Mouse (Mus musculus) hindbrain, embryonic 13.5 days (tissue): ENCODE data around the gene Fam162b. TPM values are rescaled to one million over a fixed set of nuclear protein-coding genes. Genes with fewer than 3 reads are reported as not detected.
A peak's percentile ranks its signal among the peaks of the same experiment; 100 is the strongest.

Source experiments
- ATAC-seq: fragments of 200-750 bp; cut with Nextera tagmentation; 2 replicates; pipeline ENCODE4 v1.8.0; 2017; ENCODE audit warnings: moderate TSS enrichment; ENCODE audit not compliant: low FRiP score
- H3K27ac ChIP-seq: fragments of 300-500 bp; sonication (generic); 2 replicates; pipeline ENCODE4 v1.5.1; 2015; ENCODE audit warnings: inconsistent platforms, mild to moderate bottlenecking, moderate library complexity
- H3K27me3 ChIP-seq: fragments of 300-500 bp; sonication (generic); 2 replicates; pipeline ENCODE4 v1.6.1; 2015; ENCODE audit warnings: mild to moderate bottlenecking, inconsistent platforms
- H3K36me3 ChIP-seq: fragments of 300-500 bp; sonication (generic); 2 replicates; pipeline ENCODE4 v1.6.1; 2015; ENCODE audit warnings: mild to moderate bottlenecking, inconsistent platforms
- H3K4me1 ChIP-seq: fragments of 300-500 bp; sonication (generic); replicated peaks from 2 replicates; pipeline ENCODE4 v1.6.1; 2015; ENCODE audit warnings: inconsistent platforms
- H3K4me2 ChIP-seq: fragments of 300-500 bp; sonication (generic); 2 replicates; pipeline ENCODE4 v1.6.1; 2015; ENCODE audit warnings: inconsistent platforms, mild to moderate bottlenecking, moderate library complexity
- H3K4me3 ChIP-seq: fragments of 300-500 bp; sonication (generic); 2 replicates; pipeline ENCODE4 v1.5.1; 2015; ENCODE audit warnings: mild to moderate bottlenecking, inconsistent platforms
- H3K9ac ChIP-seq: fragments of 300-500 bp; sonication (generic); 2 replicates; pipeline ENCODE4 v1.6.1; 2015; ENCODE audit warnings: mild to moderate bottlenecking, inconsistent platforms
- H3K9me3 ChIP-seq: fragments of 300-500 bp; sonication (generic); 2 replicates; pipeline ENCODE4 v1.6.1; 2016; ENCODE audit warnings: inconsistent platforms
- WGBS: fragments of 180-500 bp; shearing (Covaris S2); methylation state at CpG from one replicate; pipeline ENCODE4 v1.1.7; 2015; 5-methylcytosine and 5-hydroxymethylcytosine counted together
- polyA plus RNA-seq: library from polyadenylated mRNA; unstranded; fragments of >200 nt; fragmentation: Nextera tagmentation; extraction: Ambion mirVana; gene quantifications from 2 replicates; pipeline ENCODE4 v1.2.1, GENCODE M21; 2015

Fam162b gene
- polyA plus RNA-seq, 1 experiment from 2014 or later = 2.3 TPM

- no peak overlapping the region for H3K27ac ChIP-seq
- H3K9me3 ChIP-seq = no peaks in the 10 kb centered on the region
- H3K27me3 ChIP-seq = peaks cover 8% of the 10 kb centered on the region; the same call in 1 of the 2 replicates
- H3K4me3 ChIP-seq = no peak overlapping the region
- H3K4me2 ChIP-seq = no peak overlapping the region
- no peak overlapping the region for H3K9ac ChIP-seq
- WGBS = 50% methylated on average over 10 of the region's 10 CpGs
- no peaks in the 10 kb centered on the region for H3K36me3 ChIP-seq
- H3K4me1 ChIP-seq = peaks cover 1% of the 10 kb centered on the region
- ATAC-seq = peak; percentile 54
Measured at GRCm38 (mm10) chr10:51595001-51595931, 4.9 kb upstream of the Fam162b start.

- H3K4me1 ChIP-seq = peaks cover 6% of the 10 kb centered on the region
- no peaks in the 10 kb centered on the region for H3K9me3 ChIP-seq
- peaks cover 21% of the 10 kb centered on the region for H3K27me3 ChIP-seq
- no peak overlapping the region for H3K4me2 ChIP-seq
- no peak overlapping the region for H3K4me3 ChIP-seq
- no peak for ATAC-seq
- H3K27ac ChIP-seq = no peak overlapping the region
- no peaks in the 10 kb centered on the region for H3K36me3 ChIP-seq
- WGBS = 89% methylated on average over 2 of the region's 2 CpGs
- H3K9ac ChIP-seq = no peak overlapping the region
Measured at GRCm38 (mm10) chr10:51591574-51591973, 1.3 kb upstream of the Fam162b start.

- Histone ChIP-seq H3K4me3 (no peak overlapping the region), H3K9ac (no peak overlapping the region), H3K4me1 (peaks cover 1% of the 10 kb centered on the region; the same call in 1 of the 2 replicates), H3K36me3 (no peaks in the 10 kb centered on the region), H3K4me2 (no peak overlapping the region), H3K9me3 (no peaks in the 10 kb centered on the region), H3K27me3 (peaks cover 10% of the 10 kb centered on the region), H3K27ac (no peak overlapping the region)
- ATAC-seq = no peak
Measured at GRCm38 (mm10) chr10:51584919-51585318, 5.4 kb downstream of the Fam162b start.

- 77% methylated on average over 1 of the region's 1 CpGs for whole genome bisulfite sequencing
- H3K27me3 ChIP-seq = peaks cover 5% of the 10 kb centered on the region; the same call in 1 of the 2 replicates
- ATAC-seq = no peak
- no peak overlapping the region for H3K27ac ChIP-seq
- H3K4me3 ChIP-seq = no peak overlapping the region
- no peak overlapping the region for H3K9ac ChIP-seq
- H3K4me1 ChIP-seq = no peaks in the 10 kb centered on the region
- H3K4me2 ChIP-seq = no peak overlapping the region
- no peaks in the 10 kb centered on the region for H3K9me3 ChIP-seq
- no peaks in the 10 kb centered on the region for H3K36me3 ChIP-seq
Measured at GRCm38 (mm10) chr10:51584378-51584777, 5.9 kb downstream of the Fam162b start.

GRCm38 (mm10) chr10:51571225-51571996, 18.9 kb downstream of the Fam162b start:
- H3K4me3 ChIP-seq = no peak overlapping the region
- no peak overlapping the region for H3K9ac ChIP-seq
- ATAC-seq = no peak
- H3K4me1 ChIP-seq = no peaks in the 10 kb centered on the region
- H3K36me3 ChIP-seq = no peaks in the 10 kb centered on the region
- 80% methylated on average over 9 of the region's 9 CpGs for WGBS
- H3K4me2 ChIP-seq = no peak overlapping the region
- no peaks in the 10 kb centered on the region for H3K27me3 ChIP-seq
- no peak overlapping the region for H3K27ac ChIP-seq
- H3K9me3 ChIP-seq = no peaks in the 10 kb centered on the region

- H3K4me1 ChIP-seq = no peaks in the 10 kb centered on the region
- ATAC-seq = no peak
Measured at GRCm38 (mm10) chr10:51556005-51556404, 34.3 kb downstream of the Fam162b start.

GRCm38 (mm10) chr10:51553348-51554123, 36.8 kb downstream of the Fam162b start:
- no peaks in the 10 kb centered on the region for H3K9me3 ChIP-seq
- 0 out of 2 replicates have a peak overlapping the region, but pooled peaks have one; percentile 40 for H3K27ac ChIP-seq
- peak; percentile 95 for ATAC-seq
- H3K27me3 ChIP-seq = no peaks in the 10 kb centered on the region
- no peaks in the 10 kb centered on the region for H3K36me3 ChIP-seq
- peak overlapping the region; percentile 78 for H3K4me2 ChIP-seq
- peak overlapping the region; percentile 67 for H3K9ac ChIP-seq
- H3K4me3 ChIP-seq = peak overlapping the region; percentile 46
- 1% methylated on average over 16 of the region's 16 CpGs for WGBS
- H3K4me1 ChIP-seq = no peaks in the 10 kb centered on the region

More at GRCm38 (mm10) chr10:51556005-51556404, 34.3 kb downstream of the Fam162b start:
- no peak overlapping the region for H3K4me3 ChIP-seq
- no peak overlapping the region for H3K27ac ChIP-seq
- H3K9ac ChIP-seq = no peak overlapping the region
- H3K9me3 ChIP-seq = no peaks in the 10 kb centered on the region
- no peaks in the 10 kb centered on the region for H3K27me3 ChIP-seq
- H3K4me2 ChIP-seq = no peak overlapping the region
- WGBS = 81% methylated on average over 1 of the region's 1 CpGs
- no peaks in the 10 kb centered on the region for H3K36me3 ChIP-seq

Other genes starting within 250 kb of the Fam162b start
- gene Gm49339, start 109.9 kb downstream of the Fam162b start, polyA plus RNA-seq = not detected in 2 replicates
- gene Lilr4b, start 109.9 kb downstream of the Fam162b start, polyA plus RNA-seq = 0.17 TPM in 1 of 2 replicates, not detected in the other
- gene Lilrb4a, start 99.6 kb downstream of the Fam162b start, polyA plus RNA-seq = 0.77 and 0.96 TPM in 2 replicates
- gene Gprc6a, start 40.9 kb upstream of the Fam162b start, polyA plus RNA-seq = not detected in 2 replicates
- gene Rfx6, start 87.2 kb upstream of the Fam162b start, polyA plus RNA-seq = not detected in 2 replicates